Mouse (Mus musculus): ENCODE results near the gene Acox2. TPM values are rescaled to one million over a fixed set of nuclear protein-coding genes. Genes with fewer than 3 reads are reported as not detected.

Acox2 gene
- total RNA-seq, 4 experiments from 2014 or later: 0.84 to 1.4 TPM; not detected in 2

- peak in 1 of 2 experiments; percentile 59 for DNase-seq (ENCODE audit: low spot score in 2 of 2)
Observed at GRCm38 (mm10) chr14:8214299-8215207, 44.6 kb downstream of the Acox2 start.

- DNase-seq (ENCODE audit: low spot score in 2 of 2): peak; percentile 86 to 97
Observed at GRCm38 (mm10) chr14:8213803-8214224, 45.3 kb downstream of the Acox2 start, which contains the start of gene Kctd6. Kctd6 (plus strand) TSS chr14:8214140.

GRCm38 (mm10) chr14:8212996-8213395, 46.2 kb downstream of the Acox2 start:
- DNase-seq (ENCODE audit: low spot score in 2 of 2): no peak

- DNase-seq (ENCODE audit: low spot score in 2 of 2): no peak
Observed at GRCm38 (mm10) chr14:8209896-8210295, 49.3 kb downstream of the Acox2 start.

GRCm38 (mm10) chr14:8208876-8209275, 50.3 kb downstream of the Acox2 start:
- peak in 1 of 2 experiments; percentile 91 for DNase-seq (ENCODE audit: low spot score in 2 of 2)

- DNase-seq (ENCODE audit: low spot score in 2 of 2): no peak
Observed at GRCm38 (mm10) chr14:8207543-8207942, 51.6 kb downstream of the Acox2 start.

- no peak for DNase-seq (ENCODE audit: low spot score in 2 of 2)
Observed at GRCm38 (mm10) chr14:8207105-8207504, 52.0 kb downstream of the Acox2 start.

GRCm38 (mm10) chr14:8206179-8206910, 52.8 kb downstream of the Acox2 start:
- peak in 1 of 2 experiments; percentile 49 for DNase-seq (ENCODE audit: low spot score in 2 of 2)

GRCm38 (mm10) chr14:8201715-8202114, 57.4 kb downstream of the Acox2 start:
- DNase-seq (ENCODE audit: low spot score in 2 of 2): no peak

GRCm38 (mm10) chr14:8200769-8201168, 58.4 kb downstream of the Acox2 start:
- no peak for DNase-seq (ENCODE audit: low spot score in 2 of 2)

GRCm38 (mm10) chr14:8192727-8193126, 66.4 kb downstream of the Acox2 start:
- no peak for DNase-seq (ENCODE audit: low spot score in 2 of 2)

- DNase-seq (ENCODE audit: low spot score in 2 of 2): no peak
Observed at GRCm38 (mm10) chr14:8191331-8191965, 67.7 kb downstream of the Acox2 start.

GRCm38 (mm10) chr14:8190556-8190955, 68.6 kb downstream of the Acox2 start:
- no peak for DNase-seq (ENCODE audit: low spot score in 2 of 2)

- peak in 1 of 2 experiments; percentile 87 for DNase-seq (ENCODE audit: low spot score in 2 of 2)
Observed at GRCm38 (mm10) chr14:8186278-8187045, 72.7 kb downstream of the Acox2 start.

GRCm38 (mm10) chr14:8183330-8183729, 75.8 kb downstream of the Acox2 start:
- no peak for DNase-seq (ENCODE audit: low spot score in 2 of 2)

- no peak for DNase-seq (ENCODE audit: low spot score in 2 of 2)
Observed at GRCm38 (mm10) chr14:8180371-8181035, 78.7 kb downstream of the Acox2 start.

GRCm38 (mm10) chr14:8176251-8176650, 82.9 kb downstream of the Acox2 start:
- no peak for DNase-seq (ENCODE audit: low spot score in 2 of 2)
